Mouse (Mus musculus) urinary bladder, postnatal 4 days (tissue): ENCODE measurements around the gene Rab3gap2.

Source experiments
- DNase-seq, 2 experiments: peaks; one replicate each; pipeline ENCODE4 v3.0.0; 2021 to 2022; ENCODE audit warnings: low spot score in 2 of 2

Rab3gap2 gene

GRCm38 (mm10) chr1:185203909-185204661, at the start of gene Rab3gap2:
Gene Rab3gap2, plus strand, starts transcription at chr1:185204117.
- peak; percentile 100 for DNase-seq

- DNase-seq = no peak
Measured at GRCm38 (mm10) chr1:185173641-185174040, 30.3 kb upstream of the Rab3gap2 start.

GRCm38 (mm10) chr1:185177860-185178259, 26.1 kb upstream of the Rab3gap2 start:
- no peak for DNase-seq

GRCm38 (mm10) chr1:185183591-185184330, 20.2 kb upstream of the Rab3gap2 start:
- no peak for DNase-seq

GRCm38 (mm10) chr1:185185556-185185955, 18.4 kb upstream of the Rab3gap2 start:
- no peak for DNase-seq

GRCm38 (mm10) chr1:185187135-185187785, 16.7 kb upstream of the Rab3gap2 start:
- no peak for DNase-seq

- DNase-seq = no peak
Measured at GRCm38 (mm10) chr1:185189901-185190300, 14.0 kb upstream of the Rab3gap2 start.

- DNase-seq = no peak
Measured at GRCm38 (mm10) chr1:185192087-185192486, 11.8 kb upstream of the Rab3gap2 start.

GRCm38 (mm10) chr1:185193509-185193908, 10.4 kb upstream of the Rab3gap2 start:
- no peak for DNase-seq

- no peak for DNase-seq
Measured at GRCm38 (mm10) chr1:185196323-185196722, 7.6 kb upstream of the Rab3gap2 start.

GRCm38 (mm10) chr1:185200571-185201395, 3.1 kb upstream of the Rab3gap2 start:
- no peak for DNase-seq

GRCm38 (mm10) chr1:185201994-185202393, 1.9 kb upstream of the Rab3gap2 start:
- DNase-seq = no peak

GRCm38 (mm10) chr1:185203196-185203908, 565 bp upstream of the Rab3gap2 start:
- DNase-seq = no peak

GRCm38 (mm10) chr1:185205090-185205489, 1.2 kb downstream of the Rab3gap2 start:
- DNase-seq = no peak

GRCm38 (mm10) chr1:185207851-185208595, 4.1 kb downstream of the Rab3gap2 start:
- no peak for DNase-seq

- no peak for DNase-seq
Measured at GRCm38 (mm10) chr1:185208766-185209165, 4.8 kb downstream of the Rab3gap2 start.

GRCm38 (mm10) chr1:185209641-185210176, 5.8 kb downstream of the Rab3gap2 start:
- no peak for DNase-seq

GRCm38 (mm10) chr1:185216360-185216759, 12.4 kb downstream of the Rab3gap2 start:
- DNase-seq = no peak

GRCm38 (mm10) chr1:185216762-185217161, 12.8 kb downstream of the Rab3gap2 start:
- no peak for DNase-seq

GRCm38 (mm10) chr1:185217966-185218365, 14.0 kb downstream of the Rab3gap2 start:
- DNase-seq = no peak
